In genomic region chr19:57211444-57212111, GRCm38 (mm10) we compare ENCODE assay signal across 9 mouse cellular contexts.
DNase-seq lines count a peak whose midpoint lies in the region; ATAC-seq and TF ChIP-seq lines count a peak whose summit lies in the region.
"Had no signal": no experiment of that assay in that cellular context is flagged by ENCODE, and none has a peak within 500 bp of the region (broad histone marks: within the 10 kb centered on the region; RNA-seq: fewer than 3 reads in every experiment).

No protein-coding gene starts in this region.

- H3K36me3 ChIP-seq in heart, embryonic 10.5 days = no peaks in the 10 kb centered on the region
- H3K36me3 ChIP-seq: G1E had no signal

- H3K4me1 ChIP-seq in heart, embryonic 10.5 days = peaks cover 65% of the 10 kb centered on the region

- no peak overlapping the region for H3K4me3 ChIP-seq in gastrocnemius, adult 2 months
- no peak overlapping the region for H3K4me3 ChIP-seq in heart, embryonic 10.5 days

- ATAC-seq in activated CD4-positive, CD25-positive, alpha-beta regulatory T cell, adult 4 months = peak; percentile 65
- peak; percentile 27; the same call in 1 of the 2 replicates for ATAC-seq in megakaryocyte, adult 5-6 weeks (ENCODE audit: poor library complexity, severe bottlenecking)
- no peak for ATAC-seq in monocyte, adult 5-6 weeks (replicated peaks; ENCODE audit: insufficient number of reproducible peaks, low FRiP score, low TSS enrichment, poor library complexity, severe bottlenecking)

- intact Hi-C loops in gastrocnemius, adult 2 months (cut with DNase I) = no loop called here

- H3K27me3 ChIP-seq in heart, embryonic 10.5 days (ENCODE audit: insufficient read depth, poor library complexity, severe bottlenecking) = no peaks in the 10 kb centered on the region

- no peaks in the 10 kb centered on the region for H3K9me3 ChIP-seq in heart, embryonic 10.5 days
- H3K9me3 ChIP-seq: G1E had no signal

- peak; percentile 24; the same call in 1 of the 2 replicates for TF ChIP-seq CTCF in gastrocnemius, adult 2 months (IDR thresholded peaks at IDR 0.05)

- DNase-seq in gastrocnemius, adult 2 months = peak; percentile 36
- no peak for DNase-seq in gastrocnemius, adult 18-20 months (ENCODE audit: low spot score)
- no peak for DNase-seq in heart, embryonic 10.5 days (ENCODE audit: low spot score)
- DNase-seq in layer of hippocampus, adult 8-10 months (ENCODE audit: low spot score in 2 of 2) = peak; percentile 67 to 71
- no peak for DNase-seq in retina, embryonic 14.5 days (ENCODE audit: low spot score)

- WGBS in heart, embryonic 10.5 days = 73% methylated on average over 15 of the region's 15 CpGs

- H3K27ac ChIP-seq in gastrocnemius, adult 2 months = peak overlapping the region; percentile 67
- H3K27ac ChIP-seq in heart, embryonic 10.5 days = peak overlapping the region; percentile 64; the same call in 1 of the 2 replicates

Comparison
In these comparisons a context has a peak if more than half of its experiments do, and no peak if none do; other contexts are left out.
1. DNase-seq: peak in gastrocnemius, adult 2 months (single experiment) and layer of hippocampus, adult 8-10 months (2 of 2); none in gastrocnemius, adult 18-20 months (single experiment), heart, embryonic 10.5 days (single experiment) and retina, embryonic 14.5 days (single experiment).